Mouse (Mus musculus) erythroid progenitor cell, adult 5-6 weeks (primary cell): ENCODE measurements around the gene Gprc5b. TPM values are rescaled to one million over a fixed set of nuclear protein-coding genes. Genes with fewer than 3 reads are reported as not detected.

Experiments
- ATAC-seq: replicated peaks from 2 replicates; pipeline ENCODE4 v1.8.0; 2016; ENCODE audit warnings: moderate number of reproducible peaks, mild to moderate bottlenecking, moderate TSS enrichment, inconsistent platforms; ENCODE audit not compliant: poor library complexity, low FRiP score, severe bottlenecking
- total RNA-seq, 2 experiments: library from RNA; stranded (forward) in 1 of 2; stranded (reverse) in 1 of 2; fragments of 150-400 nt in 1 of 2; fragments of 186-747, 209-891 nt in 1 of 2; gene quantifications; 2 replicates each; pipeline versions ENCODE4 v1.2.3 to v1.2.4; 2015 to 2017; ENCODE audit warnings: low replicate concordance in 2 of 2

The Gprc5b gene
- total RNA-seq, 2 experiments from 2014 or later: 0.08 TPM; not detected in 1

- no peak for ATAC-seq
These were observed 38.3 kb downstream of the Gprc5b start for GRCm38 (mm10) chr7:118956616-118957246.

- no peak for ATAC-seq
These were observed 40.0 kb downstream of the Gprc5b start for GRCm38 (mm10) chr7:118954968-118955367.

DNA sequence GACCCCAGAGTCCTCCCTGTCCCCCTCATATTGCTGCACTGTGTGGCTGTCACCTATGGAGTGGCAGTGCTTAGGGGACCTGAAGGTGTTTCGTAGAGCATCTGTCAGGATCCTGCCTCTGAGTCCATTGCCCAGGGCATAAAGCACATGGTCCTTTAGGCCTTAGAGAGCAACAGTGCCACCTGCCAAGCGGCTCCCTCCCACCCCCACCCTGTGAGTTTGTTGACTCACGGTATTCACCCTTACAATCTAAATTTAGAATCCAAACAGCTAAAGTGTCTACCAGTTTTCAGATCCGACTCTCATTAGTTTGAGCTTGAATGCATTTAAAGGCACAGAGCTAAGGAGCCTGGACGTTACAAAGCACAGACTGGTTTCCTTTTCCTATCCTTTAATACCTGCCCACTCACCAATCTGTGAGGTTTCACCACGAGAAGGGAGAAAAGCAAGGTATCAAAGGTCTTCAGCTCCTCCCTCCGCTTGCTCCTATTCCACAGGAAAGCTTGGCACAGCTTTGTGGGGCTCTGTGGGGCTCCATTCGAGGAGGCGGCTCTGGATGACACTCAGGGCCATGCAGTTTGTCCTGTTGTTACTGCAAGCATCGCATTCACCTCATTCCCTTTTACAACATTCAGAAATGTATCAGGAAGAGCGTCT lies 41.3 kb downstream of the Gprc5b start:
- no peak for ATAC-seq

GRCm38 (mm10) chr7:118949749-118950148 lies 45.3 kb downstream of the Gprc5b start:
- no peak for ATAC-seq

DNA sequence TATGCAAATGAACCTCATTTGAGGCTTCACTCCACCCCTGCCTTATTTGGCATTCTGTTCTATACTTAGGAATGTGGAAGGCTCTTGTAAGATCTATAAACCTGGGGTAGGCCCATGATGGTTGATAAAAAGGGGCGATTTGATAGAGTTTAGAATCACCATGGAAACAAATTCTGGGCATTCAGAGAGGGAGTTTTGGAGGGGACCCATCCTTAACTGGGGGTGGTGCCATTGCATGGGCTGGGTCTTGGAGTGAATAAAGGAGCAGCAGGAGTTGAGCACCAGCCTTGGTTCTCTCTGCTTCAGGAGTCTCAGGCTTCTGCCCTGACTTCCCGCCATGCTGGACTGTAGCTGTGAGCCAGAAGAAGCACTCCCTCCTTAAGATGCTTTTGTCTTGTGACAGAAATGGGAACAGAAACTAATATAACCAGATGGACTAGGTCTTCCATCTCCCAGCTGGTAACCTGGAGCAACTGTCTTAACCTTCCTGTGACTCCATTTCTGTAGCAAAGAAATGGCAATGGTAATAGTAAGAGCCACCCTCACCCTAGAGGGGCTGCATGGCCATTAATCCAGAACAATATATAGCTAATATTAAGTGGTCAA lies 46.2 kb downstream of the Gprc5b start:
- no peak for ATAC-seq

DNA sequence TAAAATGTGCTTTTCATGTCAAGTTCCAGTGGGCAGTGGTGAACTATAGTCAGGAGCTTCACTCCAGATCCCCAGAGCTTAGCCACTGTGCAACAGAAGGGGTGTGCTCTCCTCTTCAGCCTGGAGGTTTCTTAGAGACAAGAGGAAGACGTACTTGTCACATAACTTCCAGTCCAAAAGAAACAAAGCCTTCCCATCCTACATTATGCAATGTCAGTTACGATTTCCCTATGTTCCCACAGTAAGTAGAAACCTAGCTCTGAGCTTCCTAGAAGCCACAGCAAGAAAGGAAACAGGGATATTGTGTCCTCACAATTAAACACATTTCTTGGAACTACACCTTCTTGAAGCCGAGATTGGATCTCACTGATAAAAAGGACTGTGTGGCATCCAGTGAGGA lies 47.8 kb downstream of the Gprc5b start:
- ATAC-seq: no peak

DNA sequence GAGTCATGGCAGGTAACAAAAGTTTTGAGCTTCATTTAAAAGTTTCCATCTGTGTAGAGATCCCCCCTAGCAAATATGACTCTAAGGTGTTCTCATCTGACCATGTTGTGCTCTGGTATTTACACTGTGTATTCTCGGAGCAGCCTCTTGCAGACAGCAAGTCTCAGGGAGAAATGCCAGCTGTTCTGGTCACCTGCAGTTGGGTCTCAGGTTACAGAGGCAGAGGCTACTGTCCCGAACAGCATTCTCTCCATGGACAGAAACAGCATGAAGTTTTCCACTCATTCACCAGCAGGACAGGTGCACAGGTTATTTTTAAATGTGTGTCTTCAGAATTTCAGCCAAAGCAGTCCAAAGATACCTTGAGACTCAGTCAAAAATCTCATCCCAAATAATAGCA lies 50.1 kb downstream of the Gprc5b start:
- ATAC-seq: no peak

DNA sequence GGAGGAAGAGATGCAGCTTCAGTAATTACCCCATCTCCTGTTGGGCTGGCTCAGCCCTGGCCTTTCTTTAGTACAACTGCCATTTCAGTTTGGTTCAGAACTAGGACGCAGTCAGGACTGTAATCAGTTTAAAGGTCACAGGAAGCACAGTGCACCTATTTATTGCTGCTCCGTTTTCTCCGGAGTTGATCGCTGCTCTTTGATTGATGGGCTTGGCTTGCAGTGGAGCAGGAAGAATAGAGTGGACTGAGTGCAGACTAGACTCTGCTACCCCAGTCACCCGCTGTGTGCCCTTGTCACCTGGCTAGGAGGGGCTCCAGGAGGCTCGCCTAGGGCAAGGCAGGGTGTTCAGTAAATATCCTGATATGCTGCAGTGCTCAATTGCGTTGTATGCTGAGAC lies 51.8 kb downstream of the Gprc5b start:
- no peak for ATAC-seq

DNA sequence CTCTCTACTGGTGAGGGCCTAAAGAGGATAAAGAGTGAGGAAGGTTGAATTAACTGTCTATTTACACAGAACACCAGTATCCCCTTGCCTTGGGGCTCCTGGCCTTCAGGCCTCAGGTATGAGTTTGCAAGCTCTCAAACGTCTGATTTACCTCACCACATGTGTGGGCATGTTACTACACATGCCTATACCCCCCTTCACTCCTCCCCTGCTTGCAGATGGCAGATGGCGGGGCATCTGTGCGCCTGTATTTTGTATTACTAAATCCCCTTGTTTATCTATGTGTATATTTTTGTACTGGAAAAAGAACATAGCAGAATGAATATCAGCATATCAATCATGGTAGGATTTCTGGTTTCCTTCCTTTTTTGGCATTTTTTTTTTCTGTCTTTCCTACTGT lies 52.7 kb downstream of the Gprc5b start:
- no peak for ATAC-seq

DNA sequence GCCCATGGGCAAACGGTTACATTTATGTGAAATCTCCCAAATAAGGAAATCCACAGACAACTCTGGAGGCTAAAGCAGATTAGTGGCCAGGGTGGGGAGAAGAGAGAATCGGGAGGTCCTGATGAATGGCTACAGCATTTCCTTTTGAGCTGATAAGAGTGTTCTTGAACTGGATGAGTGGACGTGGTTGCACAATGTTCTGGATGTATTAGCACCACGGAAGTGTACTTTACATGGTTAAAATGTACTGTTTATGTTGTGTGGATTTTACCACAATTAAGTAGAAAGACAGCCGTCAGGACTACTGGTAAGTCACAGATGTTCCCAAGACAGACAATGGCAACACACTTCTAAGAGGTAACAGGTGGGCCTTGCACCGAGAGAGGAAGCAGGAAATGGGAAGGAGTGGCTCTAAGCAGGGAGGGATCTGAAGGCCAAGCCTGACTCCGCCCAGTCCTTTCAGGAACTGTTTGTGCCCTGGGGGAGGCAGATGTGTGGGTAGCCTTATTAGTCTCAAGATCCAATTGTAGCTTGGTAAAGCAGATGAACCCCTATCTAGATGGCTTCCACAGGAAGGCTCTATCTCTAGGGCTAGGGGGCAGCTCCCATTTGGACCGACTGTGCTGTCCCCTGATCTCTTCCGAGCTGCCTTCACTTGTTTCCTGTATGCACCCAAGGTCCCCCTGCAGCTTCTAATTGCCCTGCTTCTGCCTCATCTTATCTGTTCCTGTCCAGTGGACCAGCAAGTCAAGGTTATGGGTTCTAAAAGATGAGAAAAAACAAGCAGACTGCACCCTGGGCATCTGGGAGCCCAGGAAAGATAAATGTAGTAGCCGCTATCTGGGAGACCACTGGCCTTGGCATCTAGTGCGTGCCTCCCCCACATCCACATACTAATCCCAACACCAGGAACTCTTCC lies 57.3 kb downstream of the Gprc5b start:
- ATAC-seq: no peak

GRCm38 (mm10) chr7:118936844-118937243 lies 58.2 kb downstream of the Gprc5b start:
- ATAC-seq: no peak

GRCm38 (mm10) chr7:118935306-118935705 lies 59.7 kb downstream of the Gprc5b start:
- ATAC-seq: no peak

GRCm38 (mm10) chr7:118931502-118932395 lies 63.3 kb downstream of the Gprc5b start:
- ATAC-seq: no peak

DNA sequence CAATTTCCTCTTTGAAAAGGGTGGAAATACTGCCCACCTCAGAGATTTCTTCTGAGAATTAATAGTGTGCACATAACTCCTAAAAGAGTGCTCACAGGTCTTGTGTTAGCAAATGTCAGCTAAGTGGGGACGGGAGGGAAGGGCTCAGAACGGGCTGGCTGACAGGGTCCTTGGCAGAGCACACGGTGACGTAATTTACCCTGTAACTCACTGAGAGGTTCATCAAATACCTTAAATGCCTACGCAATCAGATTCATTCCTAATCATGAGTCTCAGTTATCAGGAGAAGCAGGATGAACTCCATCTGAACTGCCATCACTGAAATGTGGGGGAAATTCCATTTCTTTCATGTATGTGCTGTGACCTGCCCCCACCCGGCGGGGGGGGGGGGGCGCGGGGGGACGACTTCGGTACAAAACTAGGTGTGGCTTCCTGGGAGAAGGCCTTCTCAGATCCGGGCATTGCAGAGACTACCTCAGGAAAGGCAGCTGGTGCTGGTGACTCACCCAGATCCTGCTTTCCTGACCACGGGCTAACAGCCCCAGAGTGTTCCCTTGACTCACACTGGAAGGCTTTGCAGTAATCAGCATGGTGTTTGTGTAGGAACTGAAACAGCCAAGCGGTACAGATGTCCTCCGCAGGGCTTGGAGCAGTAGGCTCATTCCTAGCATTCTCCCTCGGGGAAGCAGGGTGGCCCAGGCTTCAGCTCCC lies 65.3 kb downstream of the Gprc5b start:
- ATAC-seq: no peak

DNA sequence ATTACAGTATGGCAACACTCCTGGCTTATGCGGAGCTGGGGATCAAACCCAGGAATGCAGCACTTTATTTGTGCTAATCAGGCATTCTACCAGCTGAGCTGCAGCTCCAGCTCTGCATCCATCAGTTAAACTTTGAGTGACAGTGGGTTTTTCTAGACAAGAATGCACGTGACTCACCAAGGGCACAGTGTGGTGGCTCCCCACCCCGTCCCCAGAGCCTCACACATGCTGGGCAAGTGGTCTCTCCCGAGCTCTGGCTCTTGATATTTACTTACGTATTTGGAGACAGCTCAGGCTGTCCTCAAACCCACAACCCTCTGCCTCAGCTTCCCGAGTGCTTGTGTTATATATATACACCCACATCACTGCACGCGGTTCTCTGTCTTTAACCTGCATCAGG lies 66.1 kb downstream of the Gprc5b start:
- no peak for ATAC-seq

DNA sequence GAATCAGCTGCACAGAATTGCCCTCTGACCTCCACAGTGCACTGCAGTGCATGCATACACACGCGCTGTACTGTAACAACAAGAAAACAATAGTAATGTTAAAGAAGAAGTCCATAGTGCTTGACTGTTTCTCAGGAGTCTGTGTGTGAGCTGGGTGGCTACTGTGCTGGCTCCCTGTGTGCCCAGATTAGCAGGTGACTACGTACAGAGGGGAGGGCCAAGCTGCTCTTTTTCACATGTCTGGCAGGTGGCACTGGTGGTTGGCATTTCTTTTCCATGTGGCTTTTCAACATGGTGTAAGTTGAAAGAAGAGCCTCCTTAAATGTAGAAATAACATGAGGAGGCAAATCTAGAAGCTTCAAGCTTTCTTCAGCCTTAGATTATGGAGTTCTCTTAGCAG lies 66.7 kb downstream of the Gprc5b start:
- no peak for ATAC-seq

DNA sequence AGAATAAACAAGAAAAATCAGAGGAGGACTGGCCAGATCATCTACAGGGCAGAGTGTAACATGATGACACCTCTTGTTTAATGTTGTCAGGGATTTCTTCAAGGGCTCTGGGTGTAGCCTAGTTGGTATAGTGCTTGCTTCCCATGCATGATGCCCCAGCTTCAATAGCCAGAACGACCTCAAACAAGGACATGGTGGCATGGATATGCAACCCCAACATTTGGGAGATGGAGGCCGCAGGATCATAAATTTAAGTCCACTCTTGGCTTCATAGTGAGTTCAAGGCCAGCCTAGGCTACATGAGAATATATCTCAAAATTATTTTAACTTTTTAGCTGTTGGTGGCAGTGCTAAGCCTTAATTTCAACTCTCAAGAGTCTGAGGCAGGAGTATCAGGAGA lies 67.7 kb downstream of the Gprc5b start:
- no peak for ATAC-seq

- no peak for ATAC-seq
These were observed 68.3 kb downstream of the Gprc5b start for GRCm38 (mm10) chr7:118926516-118927260.
